Mouse (Mus musculus) gastrocnemius, postnatal 10 days (tissue): Measurements from ENCODE around the gene Ufc1. TPM values are rescaled to one million over a fixed set of nuclear protein-coding genes. Genes with fewer than 3 reads are reported as not detected.

Experiments used
- DNase-seq: peaks from one replicate; pipeline ENCODE4 v3.0.0; 2021; ENCODE audit warnings: mixed read lengths
- total RNA-seq, 2 experiments: library from RNA; stranded (reverse); gene quantifications; 2 replicates each; pipeline ENCODE4 v1.2.3; 2021

Gene Ufc1
- total RNA-seq, 2 experiments from 2014 or later, result 81.8 to 87.9 TPM

GRCm38 (mm10) chr1:171271196-171271595 lies 23.6 kb downstream of the Ufc1 start:
- DNase-seq, result no peak

DNA sequence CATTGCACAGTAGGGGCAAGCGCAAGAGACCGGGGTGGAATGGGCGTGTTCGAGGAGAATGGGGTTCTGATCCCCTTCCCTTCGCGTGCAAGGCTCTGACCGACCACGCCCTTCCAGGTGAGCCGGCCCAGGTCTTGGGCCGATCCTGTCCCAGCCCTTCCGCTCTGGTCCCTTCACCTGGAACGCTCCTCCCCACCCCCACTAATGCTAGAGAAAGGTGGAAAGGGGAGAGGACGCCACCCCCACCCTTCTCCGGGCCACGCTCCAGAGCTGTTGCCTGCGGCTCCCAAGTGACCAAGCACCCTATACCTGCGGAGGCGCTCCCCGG lies 24.3 kb downstream of the Ufc1 start:
- no peak for DNase-seq

- DNase-seq, result peak; percentile 97
Measured at GRCm38 (mm10) chr1:171269848-171270572, 24.8 kb downstream of the Ufc1 start, which contains the start of gene B4galt3. Gene B4galt3 (plus strand): TSS chr1:171270328.

DNA sequence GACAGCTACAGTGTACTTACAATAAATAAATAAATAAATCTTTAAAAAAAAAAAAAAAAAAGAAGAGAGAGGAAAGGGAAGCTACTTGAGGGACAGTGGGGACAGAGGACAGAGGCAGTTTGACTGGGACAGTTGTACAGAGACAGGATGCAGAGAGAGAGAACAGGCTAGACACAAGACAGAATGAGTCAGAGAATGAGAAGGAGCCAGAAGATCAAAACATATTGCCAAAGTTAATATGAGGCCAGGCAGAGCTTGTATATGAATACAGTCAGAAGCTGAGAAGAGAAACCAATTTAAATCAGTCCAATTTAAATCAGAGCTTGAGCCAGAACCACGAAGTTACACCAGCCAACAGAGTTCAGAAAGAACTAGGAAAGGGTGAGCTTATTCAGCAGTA lies 26.5 kb downstream of the Ufc1 start:
- no peak for DNase-seq

DNA sequence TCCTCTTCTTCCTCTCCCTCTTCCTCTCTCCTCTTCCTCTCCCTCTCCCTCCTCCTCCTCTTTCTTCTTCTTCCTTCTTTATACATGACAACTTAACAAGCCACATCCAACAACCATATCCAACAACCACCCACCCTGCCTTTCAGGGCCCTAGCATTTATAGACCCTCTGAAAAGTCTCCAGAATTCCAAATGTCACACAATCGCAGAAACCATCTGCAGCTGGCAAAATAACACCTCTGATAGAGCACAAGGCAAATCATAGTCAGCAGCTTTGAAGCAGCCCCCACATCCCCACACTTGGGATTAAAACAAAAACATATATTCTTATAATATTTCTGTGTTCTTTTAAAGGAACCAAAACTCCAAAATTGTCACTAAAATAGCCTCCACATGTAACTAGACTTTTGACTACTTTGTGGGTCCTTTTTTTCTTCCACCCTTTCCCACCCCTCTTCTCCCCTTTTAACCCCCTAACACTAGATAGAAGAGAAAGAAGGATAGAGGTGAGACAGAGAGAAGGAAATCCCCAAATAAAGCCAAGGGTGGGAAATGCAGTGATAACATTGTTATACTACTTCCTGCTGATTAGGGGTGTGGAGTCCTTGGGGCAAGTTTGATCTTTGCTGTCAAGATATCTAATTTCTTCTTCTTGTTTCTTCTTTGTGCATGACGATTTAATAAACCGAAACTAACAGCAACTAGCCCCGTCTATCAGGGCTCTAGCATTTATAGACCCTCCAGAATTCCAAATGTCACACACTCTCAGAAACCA lies 28.7 kb downstream of the Ufc1 start:
- no peak for DNase-seq

DNA sequence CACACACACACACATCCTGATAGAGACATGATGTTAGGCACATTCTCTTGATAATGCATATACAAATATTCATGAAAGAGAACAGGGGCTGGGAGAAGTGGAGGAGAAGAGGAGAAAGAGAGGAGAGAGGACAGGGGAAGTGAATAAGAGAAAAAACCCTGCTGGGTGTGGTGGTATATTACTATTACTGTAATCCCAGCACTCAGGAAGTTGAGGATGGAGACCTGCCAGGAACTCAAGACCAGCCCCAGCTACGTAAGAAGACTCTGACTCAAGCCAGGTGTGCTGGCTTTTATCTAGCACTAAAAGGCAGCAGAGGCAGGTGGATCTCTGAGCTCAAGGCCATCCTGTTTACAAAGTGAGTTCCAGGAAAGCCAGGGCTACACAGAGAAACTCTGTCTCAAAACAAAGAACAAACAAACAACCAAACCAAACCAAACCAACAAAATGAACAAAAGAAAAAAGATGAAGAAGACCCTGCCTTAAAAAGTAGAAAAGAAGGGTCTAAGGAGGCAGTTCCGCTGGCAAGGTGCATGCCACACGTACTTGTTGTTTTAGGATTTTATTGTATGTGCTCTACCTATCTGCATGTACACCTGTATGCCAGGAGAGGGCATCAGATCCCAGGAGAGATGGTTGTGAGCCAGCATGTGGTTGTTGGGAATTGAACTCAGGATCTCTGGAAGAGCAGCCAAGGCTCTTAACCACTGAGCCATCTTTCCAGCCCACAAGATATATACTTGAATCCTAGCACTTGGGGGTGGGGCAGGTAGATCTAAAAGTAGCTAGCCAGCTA lies 31.0 kb downstream of the Ufc1 start:
- DNase-seq, result no peak

- DNase-seq, result no peak
Measured at GRCm38 (mm10) chr1:171263185-171263611, 31.6 kb downstream of the Ufc1 start.

GRCm38 (mm10) chr1:171262594-171263130 lies 32.2 kb downstream of the Ufc1 start:
- DNase-seq, result peak; percentile 58

- no peak for DNase-seq
Measured at GRCm38 (mm10) chr1:171260316-171260715, 34.5 kb downstream of the Ufc1 start.

GRCm38 (mm10) chr1:171258921-171259320 lies 35.9 kb downstream of the Ufc1 start:
- DNase-seq, result no peak

- DNase-seq, result no peak
Measured at GRCm38 (mm10) chr1:171257781-171258180, 37.0 kb downstream of the Ufc1 start.

- DNase-seq, result peak; percentile 62
Measured at GRCm38 (mm10) chr1:171256937-171257548, 37.8 kb downstream of the Ufc1 start.

- DNase-seq, result no peak
Measured at GRCm38 (mm10) chr1:171256095-171256818, 38.6 kb downstream of the Ufc1 start.

DNA sequence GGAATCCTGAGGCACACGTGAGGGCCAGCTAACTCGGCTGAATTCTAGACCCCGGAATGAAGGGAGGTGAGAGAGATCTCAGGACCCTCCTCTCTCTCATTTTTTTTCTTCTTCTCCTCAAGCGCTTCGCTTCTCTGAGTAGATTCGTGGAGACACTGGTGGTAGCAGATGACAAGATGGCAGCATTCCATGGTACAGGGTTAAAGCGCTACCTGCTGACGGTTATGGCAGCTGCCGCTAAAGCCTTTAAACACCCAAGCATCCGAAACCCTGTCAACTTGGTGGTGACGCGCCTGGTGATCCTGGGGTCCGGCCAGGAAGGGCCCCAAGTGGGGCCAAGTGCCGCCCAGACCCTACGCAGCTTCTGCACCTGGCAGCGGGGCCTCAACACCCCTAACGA lies 42.4 kb downstream of the Ufc1 start:
- no peak for DNase-seq

- DNase-seq, result peak; percentile 58
Measured at GRCm38 (mm10) chr1:171251594-171252324, 43.1 kb downstream of the Ufc1 start.

DNA sequence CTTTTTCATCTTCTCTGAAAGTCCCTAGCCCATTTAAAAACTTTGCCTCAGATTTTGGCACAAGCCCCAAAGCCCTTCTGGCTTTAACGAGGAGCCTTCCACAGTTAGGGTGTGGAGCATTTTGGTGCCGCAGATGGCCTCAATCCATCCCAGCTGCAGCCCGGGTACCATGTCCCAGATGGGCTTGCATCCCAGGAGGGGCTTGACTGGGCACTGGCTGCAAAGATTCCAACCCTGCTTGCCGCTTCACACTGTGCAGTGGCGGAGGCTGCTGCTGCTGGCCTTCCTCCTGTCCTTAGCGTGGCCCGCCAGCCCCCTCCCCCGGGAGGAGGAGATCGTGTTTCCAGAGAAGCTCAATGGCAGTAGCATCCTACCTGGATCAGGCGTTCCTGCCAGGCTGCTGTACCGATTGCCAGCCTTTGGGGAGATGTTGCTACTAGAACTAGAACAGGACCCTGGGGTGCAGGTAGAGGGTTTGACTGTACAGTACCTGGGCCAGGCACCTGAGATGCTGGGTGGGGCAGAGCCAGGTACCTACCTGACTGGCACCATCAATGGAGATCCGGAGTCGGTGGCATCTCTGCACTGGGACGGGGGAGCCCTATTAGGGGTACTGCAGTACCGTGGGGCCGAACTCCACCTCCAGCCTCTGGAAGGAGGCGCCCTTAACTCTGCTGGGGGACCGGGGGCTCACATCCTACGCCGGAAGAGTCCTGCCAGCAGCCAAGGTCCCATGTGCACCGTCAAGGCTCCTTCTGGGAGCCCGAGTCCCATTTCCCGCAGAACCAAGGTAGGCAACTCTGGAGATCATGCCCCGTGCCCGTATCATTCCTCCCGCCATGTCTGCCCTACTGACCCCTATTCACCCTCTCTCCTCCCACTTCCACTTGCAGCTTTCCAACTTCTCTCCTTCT lies 43.9 kb downstream of the Ufc1 start, which contains the start of gene Ndufs2:
Ndufs2 (minus strand) TSS at position 709 of the 914 bp plus-strand sequence.
- peak; percentile 49 for DNase-seq

- DNase-seq, result peak; percentile 56
Measured at GRCm38 (mm10) chr1:171249913-171250600, 44.8 kb downstream of the Ufc1 start, which contains the start of gene Adamts4. Gene Adamts4 (plus strand): TSS chr1:171250421.

DNA sequence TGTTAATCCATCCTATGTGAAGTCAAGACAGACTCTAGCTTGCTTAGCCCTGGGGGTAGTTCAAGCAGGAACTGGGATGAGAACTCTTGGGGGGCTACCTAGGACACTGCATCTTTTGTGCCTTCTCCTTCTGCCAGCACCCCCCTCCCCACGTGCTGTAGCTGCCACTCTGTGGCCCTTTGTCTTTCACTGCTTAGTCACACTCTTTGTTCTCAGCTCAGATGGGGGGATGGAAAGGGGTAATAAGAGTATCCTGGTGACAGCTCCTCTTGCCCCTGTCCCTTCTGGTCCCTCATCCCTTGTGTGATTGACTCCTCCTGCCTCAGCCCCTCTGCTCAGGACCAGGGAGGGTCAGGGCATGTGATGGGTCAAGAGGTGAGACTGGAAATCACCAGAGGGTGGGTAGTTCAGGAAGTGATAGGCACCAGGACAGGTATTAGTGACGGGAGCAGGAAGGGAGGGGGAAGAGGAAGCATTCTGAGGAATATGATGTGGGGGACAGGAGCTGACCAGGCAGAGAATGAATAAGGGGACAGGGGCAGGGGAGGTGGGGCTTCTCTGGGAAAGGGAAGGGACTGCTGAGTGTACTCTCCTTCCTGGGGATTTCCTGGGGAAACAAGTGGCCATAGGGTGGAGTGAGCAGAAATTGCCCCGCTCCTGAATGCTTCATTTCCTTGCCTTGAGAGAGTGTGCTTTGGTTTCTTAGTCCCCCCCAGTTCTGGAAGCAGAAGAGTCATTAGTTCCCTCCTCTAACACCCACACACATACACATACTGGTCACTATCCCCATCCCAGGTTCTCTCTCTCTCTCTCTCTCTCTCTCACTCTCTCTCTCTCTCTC lies 46.2 kb downstream of the Ufc1 start:
- no peak for DNase-seq
